Mouse (Mus musculus) embryonic stem cell, embryonic (primary cell): Measurements from ENCODE around the gene Kctd8.
"Not testable (repeated sequence)": the region's sequence is repeated elsewhere in the genome, so short reads cannot be mapped to it uniquely, and the experiment has no call there.

Experiments
- CTCF ChIA-PET, 4 experiments: fragments of 300-600 bp in 2 of 4; fragments of 350-600 bp in 2 of 4; sonication (Branson Sonifier 250); formaldehyde crosslinking; loops; one replicate each; lab custom pipeline; 2022; ENCODE audit warnings: inconsistent platforms in 2 of 4; lab: Charles Lee
- POLR2A ChIA-PET, 4 experiments: fragments of 300-600 bp in 2 of 4; fragments of 350-600 bp in 2 of 4; sonication (Branson Sonifier 250); formaldehyde crosslinking; loops; one replicate each; lab custom pipeline; 2022; ENCODE audit warnings: antibody characterized with exemption in 4 of 4, inconsistent platforms in 1 of 4; lab: Charles Lee

Gene Kctd8

GRCm38 (mm10) chr5:69340919-69341801 lies at the start of gene Kctd8:
Gene Kctd8, minus strand, starts transcription at chr5:69341679.
- ChIA-PET POLR2A (interaction anchor here in 1 of 4 experiments (0.6 to 0.9 kb wide), 3 partner anchors 21 to 144 kb away, joined by 3 to 4 read pairs (median 3); no protein-coding TSS in a partner anchor), CTCF (interaction anchor here in 3 of 4 experiments (0.6 to 0.7 kb wide), 5 partner anchors 204 to 1214 kb away, joined by 3 to 10 read pairs (median 3); no protein-coding TSS in a partner anchor)

- ChIA-PET CTCF (no interaction called here), POLR2A (no interaction called here)
These were observed 37.6 kb upstream of the Kctd8 start for GRCm38 (mm10) chr5:69379072-69379471.

DNA sequence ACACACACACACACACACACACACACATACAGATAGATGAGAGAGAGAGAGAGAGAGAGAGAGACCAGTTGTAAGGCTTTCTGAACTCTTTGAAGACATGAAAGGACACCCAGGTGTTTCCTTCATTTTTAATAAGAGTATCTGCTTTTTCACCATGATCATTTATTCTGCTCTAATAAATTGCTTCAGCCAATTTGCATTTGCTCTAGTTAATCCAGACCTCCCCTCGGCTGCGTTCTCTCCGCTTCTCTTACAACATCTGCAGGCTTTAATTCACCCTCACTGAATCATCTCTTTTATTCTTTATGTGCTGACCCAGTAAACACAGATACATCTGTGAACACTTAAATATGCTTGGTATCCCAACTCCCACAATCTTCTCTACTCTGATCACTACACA lies 9.1 kb upstream of the Kctd8 start:
- ChIA-PET POLR2A (no interaction called here), CTCF (no interaction called here)

DNA sequence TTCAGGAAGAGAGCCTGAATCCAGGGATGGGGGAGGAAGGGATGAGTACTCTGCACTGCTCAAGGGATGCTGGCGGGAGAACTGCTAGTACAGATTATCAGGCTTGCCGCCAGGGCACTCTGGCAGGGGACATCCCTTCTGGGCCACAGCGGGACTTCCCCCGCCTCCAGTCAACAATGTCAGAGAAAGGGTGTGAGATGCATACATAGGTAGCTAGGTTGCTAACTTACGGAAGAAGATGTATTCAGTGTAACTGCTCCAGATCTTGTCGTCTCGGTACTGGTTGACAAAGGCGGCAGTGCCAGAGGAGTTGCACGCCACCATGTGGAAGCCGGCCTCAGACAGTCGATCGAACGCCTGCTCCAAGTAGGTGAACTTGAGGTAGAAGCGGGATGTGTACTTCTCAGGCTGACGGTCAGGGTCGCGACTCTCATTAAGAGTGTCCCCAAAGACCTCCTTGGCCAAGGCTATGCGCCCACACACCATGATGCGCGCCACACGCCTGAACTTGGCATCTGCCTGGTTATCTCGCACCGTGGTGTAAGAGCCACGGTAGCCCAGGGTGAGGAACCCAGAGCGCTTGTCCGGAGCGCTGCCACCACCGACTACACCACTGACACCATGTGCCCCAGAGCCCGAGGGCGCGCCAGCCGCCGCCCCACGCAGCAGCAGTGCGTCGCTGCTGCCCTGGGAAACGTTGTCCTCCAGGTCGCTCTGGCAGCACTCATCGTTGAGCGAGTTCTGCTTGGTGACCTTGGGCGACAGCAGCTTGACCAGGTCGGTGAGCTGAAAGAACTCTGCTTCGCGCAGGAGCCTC lies 1.2 kb downstream of the Kctd8 start:
- ChIA-PET CTCF (no interaction called here), POLR2A (interaction anchor here in 1 of 4 experiments (0.7 kb wide), 1 partner anchor 38 kb away, joined by 3 read pairs; no protein-coding TSS in a partner anchor)

DNA sequence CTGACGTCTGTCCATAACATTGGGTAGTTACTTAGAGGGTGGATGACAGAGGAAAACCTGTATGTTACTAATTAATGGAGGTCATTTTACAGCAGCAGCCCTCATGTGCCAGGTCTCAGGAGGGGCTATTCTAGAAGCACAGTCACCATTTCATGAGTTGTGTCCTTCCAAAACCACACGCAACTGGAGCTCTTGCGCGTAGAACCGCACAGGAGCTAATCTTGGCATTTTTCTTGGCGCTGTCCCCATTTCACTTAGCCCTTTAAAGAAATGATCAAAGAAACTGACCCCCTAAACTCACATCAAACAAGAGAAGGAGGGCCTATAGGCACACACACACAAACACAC lies 1.9 kb downstream of the Kctd8 start:
- CTCF ChIA-PET, result no interaction called here
- POLR2A ChIA-PET, result interaction anchor here in 2 of 4 experiments (0.5 to 0.6 kb wide), 2 partner anchors 12 to 62 kb away, joined by 3 read pairs; no protein-coding TSS in a partner anchor

GRCm38 (mm10) chr5:69338916-69339622 lies 2.4 kb downstream of the Kctd8 start:
- ChIA-PET POLR2A (interaction anchor here in 2 of 4 experiments (0.5 to 0.7 kb wide), 4 partner anchors 11 to 183 kb away, joined by 3 to 4 read pairs (median 3); no protein-coding TSS in a partner anchor), CTCF (no interaction called here)

DNA sequence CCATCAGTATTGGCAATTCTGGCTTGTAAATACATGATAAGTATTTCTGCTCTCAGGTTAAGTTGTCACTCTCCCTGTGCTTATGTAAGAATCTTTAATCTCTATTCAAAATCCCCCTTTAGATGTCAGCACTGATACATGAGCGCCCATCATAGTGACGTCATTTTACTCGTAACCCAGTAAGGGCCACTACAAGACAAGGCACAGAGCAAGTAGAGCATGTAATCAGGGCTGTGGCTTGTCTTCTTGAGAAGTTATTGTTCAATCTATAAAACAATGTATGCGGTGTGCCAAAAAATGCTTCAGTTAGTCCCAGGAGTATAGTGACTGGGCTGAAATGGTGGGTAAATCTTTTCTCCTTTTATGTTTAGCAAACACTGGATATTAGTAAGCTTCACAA lies 13.9 kb downstream of the Kctd8 start:
- POLR2A ChIA-PET, result interaction anchor here in 1 of 4 experiments (0.7 kb wide), 1 partner anchor 12 kb away, joined by 3 read pairs; no protein-coding TSS in a partner anchor
- CTCF ChIA-PET, result no interaction called here

DNA sequence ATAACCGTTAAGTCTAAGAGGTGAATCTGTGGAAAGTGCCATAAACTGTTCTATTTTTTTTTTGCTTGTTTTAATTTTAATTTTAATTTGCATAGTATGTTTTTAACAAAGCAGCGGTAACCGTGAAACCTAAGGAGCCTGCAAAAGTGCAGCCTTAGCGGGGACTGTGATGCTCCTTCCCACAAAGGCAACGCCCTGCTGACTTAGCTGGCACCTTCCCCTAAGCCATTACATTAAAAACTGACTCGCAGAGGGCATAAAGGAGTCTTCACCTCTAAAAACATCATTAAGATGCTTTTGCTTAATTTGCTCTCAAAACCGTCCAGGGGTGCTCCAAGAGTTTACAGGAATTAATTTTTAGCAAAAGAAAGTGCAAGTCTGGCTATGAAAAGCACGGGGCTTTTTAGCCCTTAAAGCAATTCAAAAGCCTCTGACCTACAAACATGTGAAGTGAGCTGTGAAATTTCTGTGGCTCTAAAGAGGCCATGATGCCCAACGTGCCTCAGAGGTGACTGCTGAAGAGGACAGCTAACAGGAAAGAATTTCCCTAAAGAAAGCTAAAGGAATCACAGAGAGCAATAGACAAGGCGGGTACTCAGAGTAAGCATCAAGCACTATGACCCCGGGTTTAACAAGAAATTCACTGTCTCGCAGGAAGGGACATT lies 16.8 kb downstream of the Kctd8 start:
- ChIA-PET CTCF (no interaction called here), POLR2A (no interaction called here)

DNA sequence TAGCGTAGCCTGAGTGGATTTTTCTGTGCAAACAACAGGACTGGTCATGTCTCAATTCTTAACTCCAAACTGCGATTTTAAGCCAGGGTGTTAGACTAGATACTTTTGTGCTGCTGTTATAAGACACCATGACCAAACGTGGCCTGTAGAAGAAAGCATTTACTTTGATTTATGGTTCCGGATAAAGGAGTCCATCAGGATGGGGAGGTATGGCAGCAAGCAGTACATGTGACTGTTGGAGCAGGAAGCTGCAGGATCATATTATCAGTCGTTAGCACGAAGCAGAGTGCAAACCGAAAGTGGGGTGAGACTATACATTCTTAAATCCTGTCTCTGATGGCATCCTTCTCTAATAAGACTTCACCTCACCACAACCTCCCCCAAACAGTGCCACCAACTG lies 28.9 kb downstream of the Kctd8 start:
- ChIA-PET CTCF (no interaction called here), POLR2A (no interaction called here)

GRCm38 (mm10) chr5:69301665-69302064 lies 39.8 kb downstream of the Kctd8 start:
- CTCF ChIA-PET, result no interaction called here
- POLR2A ChIA-PET, result no interaction called here

GRCm38 (mm10) chr5:69292353-69292752 lies 49.1 kb downstream of the Kctd8 start:
- CTCF ChIA-PET, result no interaction called here
- POLR2A ChIA-PET, result no interaction called here

- CTCF ChIA-PET, result interaction anchor here in 1 of 4 experiments (0.7 kb wide), 1 partner anchor 241 kb away, joined by 4 read pairs; no protein-coding TSS in a partner anchor
- POLR2A ChIA-PET, result no interaction called here
These were observed 57.1 kb downstream of the Kctd8 start for GRCm38 (mm10) chr5:69284359-69284758.

DNA sequence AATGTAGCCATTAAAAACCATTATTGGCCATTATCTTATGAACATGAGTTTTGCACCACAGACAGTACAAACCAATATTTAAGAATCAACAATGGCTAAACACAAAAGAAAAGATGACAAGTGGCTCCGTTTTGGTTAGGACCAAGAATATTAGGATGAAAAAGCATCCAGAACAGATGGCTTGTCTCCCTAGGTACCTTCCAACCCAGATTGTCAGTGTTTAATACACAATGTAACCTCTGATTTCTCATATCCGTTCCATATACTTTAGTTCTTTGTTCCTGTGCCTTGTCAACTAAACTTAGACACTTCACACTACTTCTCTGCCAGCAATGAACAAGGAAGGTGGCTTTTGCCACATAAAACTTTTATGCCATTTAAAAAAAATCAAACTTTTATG lies 89.1 kb downstream of the Kctd8 start:
- CTCF ChIA-PET, result no interaction called here
- POLR2A ChIA-PET, result no interaction called here

DNA sequence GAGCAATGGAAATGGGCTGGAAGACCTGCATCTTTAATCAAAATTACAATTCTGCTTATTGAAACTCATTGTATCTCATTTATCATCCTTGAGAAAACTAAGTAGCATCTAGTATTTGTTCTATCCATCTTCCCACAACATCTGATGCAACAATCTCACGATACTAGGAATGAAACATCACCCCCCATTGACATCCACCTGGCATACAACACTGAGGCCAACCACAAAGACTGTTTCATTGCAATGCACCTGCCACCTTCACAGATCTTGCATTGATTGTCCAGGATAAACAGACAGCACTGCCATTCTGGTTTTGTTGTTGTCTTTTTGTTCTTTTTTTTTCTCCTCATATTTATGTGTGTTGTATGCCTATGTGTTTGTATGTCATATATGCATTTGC lies 99.5 kb downstream of the Kctd8 start:
- ChIA-PET POLR2A (no interaction called here), CTCF (no interaction called here)

GRCm38 (mm10) chr5:69233560-69233959 lies 107.9 kb downstream of the Kctd8 start:
- ChIA-PET POLR2A (interaction anchor here in 1 of 4 experiments (0.6 kb wide), 1 partner anchor 42 kb away, joined by 3 read pairs; no protein-coding TSS in a partner anchor), CTCF (no interaction called here)

DNA sequence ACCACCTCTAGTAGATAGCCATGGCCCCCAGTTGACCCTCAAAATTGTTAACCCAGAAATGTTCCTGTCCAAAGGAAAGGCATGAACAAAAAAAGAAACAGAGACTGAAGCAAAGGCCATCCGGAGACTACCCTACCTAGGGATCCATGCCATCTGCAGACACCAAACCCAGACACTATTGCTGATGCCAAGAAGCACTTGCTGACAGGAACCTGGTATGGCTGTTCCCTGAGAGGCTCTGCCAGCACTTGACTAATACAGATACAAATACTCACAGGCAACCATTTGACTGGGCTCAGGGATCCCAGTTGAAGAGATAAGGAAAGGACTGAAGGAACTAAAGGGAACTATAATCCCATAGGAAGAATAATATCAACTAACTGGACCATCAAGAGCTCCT lies 109.8 kb downstream of the Kctd8 start:
- POLR2A ChIA-PET, CTCF ChIA-PET: not testable (repeated sequence)

DNA sequence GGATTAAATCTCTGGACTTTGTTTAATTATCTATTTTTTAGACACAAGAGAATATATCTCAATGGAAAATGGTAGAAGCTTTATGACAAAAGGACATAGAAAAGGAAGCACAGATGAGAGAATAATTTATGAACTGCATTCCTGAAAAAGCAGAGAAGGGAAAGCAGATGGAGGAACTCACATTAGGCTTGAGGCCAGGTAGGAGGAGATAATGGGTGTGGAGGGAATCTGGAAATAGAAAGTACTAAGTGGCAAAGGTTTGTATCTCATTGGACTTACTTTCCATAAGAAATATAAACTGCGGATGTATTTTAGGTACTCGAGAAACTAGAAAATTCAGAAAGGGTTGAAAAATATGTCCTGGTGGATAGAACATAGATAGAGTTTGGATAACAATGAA lies 114.3 kb downstream of the Kctd8 start:
- CTCF ChIA-PET, result no interaction called here
- POLR2A ChIA-PET, result no interaction called here

- ChIA-PET POLR2A (no interaction called here), CTCF (no interaction called here)
These were observed 118.9 kb downstream of the Kctd8 start for GRCm38 (mm10) chr5:69222608-69223007.

DNA sequence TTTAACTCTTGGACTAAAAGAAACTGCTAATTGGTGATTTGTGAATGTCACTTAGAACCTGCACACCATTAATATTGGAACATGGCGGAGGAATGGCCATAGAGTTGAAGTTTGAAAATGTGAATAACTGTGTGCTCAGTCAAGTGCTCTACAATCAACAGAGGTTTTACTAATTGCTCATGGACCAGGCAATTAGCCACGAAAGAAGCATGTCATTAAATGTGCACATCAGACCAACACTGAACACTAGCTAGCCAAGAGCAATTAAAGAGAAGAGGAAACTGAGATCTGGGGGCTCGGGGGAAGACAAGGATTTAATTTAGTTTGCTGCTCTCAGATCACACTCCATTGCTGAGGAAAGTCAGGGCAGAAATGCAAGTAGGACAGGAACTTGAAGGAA lies 126.3 kb downstream of the Kctd8 start:
- CTCF ChIA-PET, result no interaction called here
- POLR2A ChIA-PET, result no interaction called here
